Mouse (Mus musculus): ENCODE measurements around the gene Otub2.

Gene Otub2

GRCm38 (mm10) chr12:103371711-103372110 lies 16.8 kb upstream of the Otub2 start:
- DNase-seq (ENCODE audit: inconsistent ontology term) = no peak

DNA sequence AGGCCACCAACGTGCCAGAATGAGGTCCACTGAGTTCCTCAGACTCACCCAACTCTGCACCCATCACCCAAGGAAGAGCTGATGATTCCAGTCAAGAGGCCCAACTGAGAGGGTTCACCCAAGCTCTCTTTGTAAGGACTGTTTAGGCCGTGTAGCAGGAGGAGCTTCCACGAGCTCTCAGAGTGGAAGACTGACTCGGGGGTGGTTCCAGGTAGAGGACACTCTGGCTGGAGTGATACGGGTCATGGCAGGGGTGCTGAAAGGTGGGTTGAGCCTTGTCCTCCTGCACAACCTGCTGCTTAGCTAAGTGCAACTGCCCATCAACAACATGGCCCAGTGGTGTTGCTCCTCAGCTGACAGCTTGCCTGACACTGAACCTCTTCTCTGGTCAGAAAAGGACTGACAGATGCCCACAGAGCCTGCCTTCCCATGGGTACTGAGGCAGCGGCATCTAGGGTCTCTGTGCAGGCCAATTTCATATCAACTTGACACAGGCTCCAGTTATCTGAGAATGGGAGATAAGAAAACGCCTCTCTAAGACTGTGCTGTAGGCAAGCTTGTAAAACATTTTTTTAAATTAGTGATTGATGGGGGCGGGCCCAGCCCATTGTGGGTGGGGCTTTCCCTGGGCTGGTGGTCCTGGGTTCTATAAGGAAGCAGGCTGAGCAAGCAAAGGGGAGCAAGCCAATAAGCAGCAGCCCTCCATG lies 14.8 kb upstream of the Otub2 start:
- no peak for DNase-seq (ENCODE audit: inconsistent ontology term)

DNA sequence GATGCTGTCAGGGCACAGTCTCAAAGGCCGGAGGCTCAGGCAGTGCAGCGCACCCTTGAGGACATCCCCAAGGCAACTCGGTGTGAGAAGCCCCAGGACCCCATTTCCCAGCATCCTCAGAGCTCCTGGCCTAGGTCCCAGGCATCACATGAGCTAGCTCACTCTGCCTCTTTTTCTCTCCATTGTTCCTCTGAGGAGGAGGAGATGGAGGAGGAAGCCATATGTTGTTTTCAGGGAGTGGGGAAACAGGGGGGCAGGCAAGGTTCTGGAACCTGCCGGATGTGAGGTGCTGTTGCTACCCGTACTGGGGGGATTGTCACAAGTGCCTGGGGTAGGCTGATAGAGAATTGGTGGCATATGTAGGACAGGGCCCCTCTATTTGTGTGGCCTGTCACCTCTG lies 12.4 kb upstream of the Otub2 start:
- DNase-seq (ENCODE audit: inconsistent ontology term) = no peak

DNA sequence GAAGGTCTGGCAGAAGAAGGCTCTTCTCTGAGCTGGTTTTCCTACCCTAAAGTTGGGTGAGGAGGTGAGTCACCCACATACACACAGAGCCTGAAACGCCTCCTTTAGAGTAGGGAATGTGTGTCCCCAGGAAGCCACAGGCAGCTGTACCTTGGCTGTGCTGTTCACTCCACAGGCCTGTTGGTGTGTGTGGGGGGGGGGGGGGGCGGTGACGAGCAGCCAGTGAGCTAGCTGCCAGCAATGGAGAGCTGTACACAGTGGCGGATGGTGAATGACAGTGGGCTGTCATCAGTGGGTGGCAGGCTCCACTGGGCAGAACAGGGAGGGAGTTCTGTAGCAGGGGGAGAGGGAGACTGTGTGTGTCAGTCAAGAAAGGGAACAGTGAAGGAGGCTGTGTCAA lies 11.7 kb upstream of the Otub2 start:
- peak; percentile 74 for DNase-seq (ENCODE audit: inconsistent ontology term)

DNA sequence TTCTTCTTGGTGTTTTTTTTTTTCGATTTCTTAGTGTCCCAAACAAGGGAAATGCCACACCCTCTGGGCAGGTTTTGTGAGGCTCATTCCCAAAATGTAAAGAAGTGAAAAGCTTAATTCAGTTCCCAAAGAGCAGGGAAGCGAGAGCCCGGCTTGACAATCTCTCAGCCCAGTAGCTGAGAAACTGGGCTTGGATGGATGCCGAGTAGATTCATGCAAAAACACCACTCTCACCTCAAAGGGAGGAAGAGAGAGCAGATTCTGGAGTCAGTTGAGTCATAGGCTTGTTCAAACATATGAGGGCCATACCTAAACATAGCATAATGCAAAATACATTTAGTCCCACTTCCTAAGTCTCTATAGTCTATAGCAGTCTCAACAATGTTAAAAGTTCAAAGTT lies 8.3 kb upstream of the Otub2 start:
- no peak for DNase-seq (ENCODE audit: inconsistent ontology term)

DNA sequence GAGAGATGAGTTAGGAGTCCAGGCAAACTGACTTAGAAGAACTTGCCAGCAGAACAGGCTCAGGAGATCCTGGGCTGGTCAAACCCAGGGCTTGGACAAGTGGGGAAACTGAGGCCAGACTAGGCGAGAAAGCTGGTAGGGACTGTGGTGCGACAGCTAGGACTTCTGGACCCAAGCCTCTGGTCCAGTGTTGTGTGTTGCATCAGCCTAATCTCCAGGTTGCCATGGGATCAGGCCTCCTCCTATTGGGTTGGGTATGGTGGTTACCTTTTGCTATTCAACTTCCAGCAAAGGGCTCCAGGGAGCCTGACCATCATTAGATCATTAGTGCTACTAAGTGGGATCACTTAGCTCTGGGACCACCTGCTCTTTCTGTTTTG lies 856 bp downstream of the Otub2 start:
- DNase-seq (ENCODE audit: inconsistent ontology term) = no peak

DNA sequence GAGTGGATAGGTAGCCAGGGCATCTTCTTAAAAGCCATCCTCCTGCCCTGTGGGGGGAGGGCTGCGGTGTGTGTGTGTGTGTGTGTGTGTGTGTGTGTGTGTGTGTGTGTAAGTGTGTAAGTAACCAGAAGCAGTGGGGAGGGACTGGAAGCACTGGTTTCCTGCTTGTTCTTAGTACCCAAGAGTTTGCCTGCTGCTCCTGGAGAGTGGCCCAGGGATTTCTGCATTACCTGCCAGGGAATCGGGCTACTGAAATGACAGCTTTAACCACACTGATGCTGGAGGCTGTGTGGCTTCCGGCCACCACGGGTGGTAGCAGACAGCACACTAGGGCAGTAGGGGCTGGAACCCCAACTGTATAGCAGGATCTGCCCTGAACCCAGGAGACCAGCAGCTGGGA lies 1.5 kb downstream of the Otub2 start:
- DNase-seq (ENCODE audit: inconsistent ontology term) = no peak

DNA sequence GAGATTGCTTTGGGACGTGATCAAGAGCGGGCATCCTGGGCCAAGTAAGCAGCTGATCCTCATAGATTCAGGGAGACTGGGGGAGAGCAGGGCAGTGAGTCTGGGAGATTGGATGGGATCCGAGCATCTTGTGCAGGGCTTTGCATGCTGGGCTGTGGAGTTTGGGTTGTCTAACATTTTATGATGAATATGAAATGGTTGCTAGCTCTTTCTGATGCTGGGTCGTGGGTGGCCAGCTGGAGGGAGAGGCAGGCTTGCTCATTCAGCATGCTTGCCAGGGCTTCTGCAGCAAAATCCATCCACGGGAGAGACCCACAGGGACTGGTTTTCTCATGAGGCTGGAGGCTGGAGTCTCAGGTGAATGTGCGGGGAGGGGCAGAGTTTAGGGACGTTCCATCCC lies 2.6 kb downstream of the Otub2 start:
- no peak for DNase-seq (ENCODE audit: inconsistent ontology term)

- DNase-seq (ENCODE audit: inconsistent ontology term) = no peak
These were observed 5.0 kb downstream of the Otub2 start for GRCm38 (mm10) chr12:103393528-103393927.

DNA sequence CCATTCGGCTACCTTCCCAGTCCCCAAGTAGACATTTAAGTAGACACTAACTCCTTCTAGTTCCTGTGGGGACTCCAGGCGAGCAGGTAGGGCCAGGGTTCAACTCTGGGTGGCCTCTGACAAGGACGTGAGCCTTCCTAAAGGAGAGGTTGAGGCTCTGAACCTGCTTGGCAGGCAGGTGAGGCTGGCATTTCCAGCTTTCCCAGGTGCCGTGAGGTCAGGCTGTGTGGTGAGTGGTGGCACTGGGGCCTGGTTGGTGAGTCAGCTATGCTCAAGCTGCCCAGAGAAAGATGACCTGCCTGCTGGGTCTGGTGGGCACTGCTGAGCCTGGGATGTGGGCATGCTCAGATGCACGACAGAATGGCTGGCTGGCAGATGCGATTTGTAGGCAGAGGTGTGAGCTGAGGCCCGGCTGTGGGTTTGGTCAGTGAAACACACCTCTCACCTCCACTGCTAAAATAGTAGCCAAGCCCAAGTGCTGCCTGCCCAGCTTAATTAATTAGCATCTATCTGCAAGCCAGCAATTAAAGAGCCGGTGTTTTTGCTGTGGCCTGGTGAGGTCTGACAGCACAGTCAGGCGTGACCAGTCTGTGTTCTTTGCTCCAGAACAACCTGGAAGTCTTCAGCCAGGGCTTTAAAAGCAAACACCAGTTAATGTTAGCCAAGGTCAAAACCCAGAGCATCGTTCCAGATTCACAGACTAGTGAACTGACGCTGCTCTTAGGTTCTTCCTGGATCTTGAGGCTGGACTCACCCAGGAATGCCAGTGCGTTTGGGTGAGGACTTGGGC lies 7.2 kb downstream of the Otub2 start:
- DNase-seq (ENCODE audit: inconsistent ontology term) = no peak

GRCm38 (mm10) chr12:103396751-103397150 lies 8.3 kb downstream of the Otub2 start:
- DNase-seq (ENCODE audit: inconsistent ontology term) = no peak

DNA sequence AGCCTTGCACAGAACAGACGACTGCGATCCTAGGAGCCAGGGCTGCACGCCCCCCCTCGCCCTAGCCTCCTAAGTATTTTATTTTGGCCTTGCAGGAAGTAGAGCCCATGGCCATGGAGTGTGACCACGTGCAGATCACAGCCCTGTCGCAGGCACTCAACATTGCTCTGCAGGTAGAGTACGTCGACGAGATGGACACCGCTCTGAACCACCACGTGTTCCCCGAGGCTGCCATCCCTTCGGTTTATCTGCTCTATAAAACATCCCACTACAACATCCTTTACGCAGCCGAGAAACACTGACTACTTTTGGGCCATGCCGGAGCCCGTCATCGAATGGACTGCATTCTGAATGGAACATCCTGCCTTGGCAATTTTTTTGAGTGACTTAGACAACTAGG lies 15.6 kb downstream of the Otub2 start:
- DNase-seq (ENCODE audit: inconsistent ontology term) = no peak

DNA sequence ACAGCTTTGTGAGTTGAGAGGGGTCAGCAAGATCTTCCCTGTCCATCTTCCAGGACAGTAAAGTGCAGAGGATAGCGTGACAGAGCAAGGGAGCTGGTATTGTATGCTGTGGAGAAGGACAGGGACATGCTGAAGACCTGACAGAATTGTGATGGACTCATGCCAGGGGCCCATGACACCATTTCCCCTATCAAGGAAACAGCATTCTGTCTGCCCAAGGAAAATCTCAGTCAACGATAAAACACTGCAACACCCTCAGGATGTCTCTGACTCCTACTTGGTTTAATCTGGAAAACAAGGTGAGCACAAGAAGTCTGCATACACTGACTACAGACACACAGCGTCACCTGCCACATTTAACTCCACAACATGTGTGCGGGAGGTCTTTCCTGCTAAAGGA lies 19.2 kb downstream of the Otub2 start, which contains the start of gene 9330161L09Rik:
TSS of gene 9330161L09Rik (minus strand) at position 101 of the 400 bp plus-strand sequence.
- no peak for DNase-seq (ENCODE audit: inconsistent ontology term)

DNA sequence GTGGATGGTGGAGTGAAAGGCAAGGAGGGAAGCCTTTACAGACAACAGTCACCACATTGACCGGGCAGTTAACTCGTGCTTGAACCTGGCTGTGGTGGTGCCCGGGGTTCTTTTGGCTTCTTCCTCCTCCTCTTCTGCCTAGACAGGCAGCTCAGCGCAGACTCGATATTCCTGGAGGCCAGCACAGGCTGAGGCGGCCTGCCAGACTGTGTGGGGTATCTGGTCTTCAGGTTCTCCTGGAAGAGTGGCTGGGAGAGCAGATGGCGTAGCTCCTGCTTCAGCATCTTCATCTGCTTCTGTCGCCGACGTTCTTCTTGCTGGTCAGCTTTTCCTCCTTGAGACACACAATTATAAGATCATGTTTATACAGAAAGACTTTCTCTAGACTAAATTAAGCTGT lies 19.7 kb downstream of the Otub2 start:
- no peak for DNase-seq (ENCODE audit: inconsistent ontology term)

GRCm38 (mm10) chr12:103425016-103425728 lies 36.7 kb downstream of the Otub2 start:
- no peak for DNase-seq (ENCODE audit: inconsistent ontology term)

DNA sequence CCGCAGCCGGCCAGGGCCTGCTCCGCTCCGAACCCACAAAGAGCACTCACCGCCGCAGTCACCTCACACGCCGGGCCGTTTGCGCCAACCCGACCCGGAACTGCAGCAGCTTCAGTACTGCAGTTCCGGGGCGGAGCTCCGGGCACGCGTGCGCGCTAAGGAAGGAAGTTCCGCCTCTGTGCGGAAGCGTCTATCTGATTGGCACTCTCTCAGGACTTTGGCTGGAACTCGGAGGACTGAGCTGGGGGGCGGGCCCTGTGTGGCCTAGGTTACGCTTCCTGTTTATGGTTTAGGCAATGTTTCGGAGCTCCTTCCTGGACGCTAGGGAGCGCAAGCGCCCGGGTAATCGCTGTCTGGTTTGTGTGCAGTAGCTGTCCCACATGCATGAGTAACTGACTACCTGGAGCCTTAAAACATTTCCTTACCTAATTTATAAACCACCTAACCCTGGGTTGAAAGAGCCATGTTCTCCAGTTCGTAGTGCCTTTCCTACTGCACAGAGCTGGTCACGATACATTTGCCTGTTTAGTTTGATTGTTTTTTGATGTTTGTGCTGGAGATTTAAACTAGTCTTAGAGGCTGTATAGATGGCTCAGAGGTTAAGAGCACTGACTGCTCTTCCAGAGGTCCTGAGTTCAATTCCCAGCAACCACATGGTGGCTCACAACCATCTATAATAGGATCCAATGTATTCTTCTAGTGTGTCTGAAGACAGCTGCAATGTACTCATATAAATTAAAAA lies 37.4 kb downstream of the Otub2 start, which contains the start of gene Ddx24:
TSS of gene Ddx24 (minus strand) at position 102 of the 742 bp plus-strand sequence.
- DNase-seq (ENCODE audit: inconsistent ontology term) = peak; percentile 99

- no peak for DNase-seq (ENCODE audit: inconsistent ontology term)
These were observed 38.2 kb downstream of the Otub2 start for GRCm38 (mm10) chr12:103426710-103427109.

GRCm38 (mm10) chr12:103433430-103433829 lies 44.9 kb downstream of the Otub2 start:
- no peak for DNase-seq (ENCODE audit: inconsistent ontology term)

DNA sequence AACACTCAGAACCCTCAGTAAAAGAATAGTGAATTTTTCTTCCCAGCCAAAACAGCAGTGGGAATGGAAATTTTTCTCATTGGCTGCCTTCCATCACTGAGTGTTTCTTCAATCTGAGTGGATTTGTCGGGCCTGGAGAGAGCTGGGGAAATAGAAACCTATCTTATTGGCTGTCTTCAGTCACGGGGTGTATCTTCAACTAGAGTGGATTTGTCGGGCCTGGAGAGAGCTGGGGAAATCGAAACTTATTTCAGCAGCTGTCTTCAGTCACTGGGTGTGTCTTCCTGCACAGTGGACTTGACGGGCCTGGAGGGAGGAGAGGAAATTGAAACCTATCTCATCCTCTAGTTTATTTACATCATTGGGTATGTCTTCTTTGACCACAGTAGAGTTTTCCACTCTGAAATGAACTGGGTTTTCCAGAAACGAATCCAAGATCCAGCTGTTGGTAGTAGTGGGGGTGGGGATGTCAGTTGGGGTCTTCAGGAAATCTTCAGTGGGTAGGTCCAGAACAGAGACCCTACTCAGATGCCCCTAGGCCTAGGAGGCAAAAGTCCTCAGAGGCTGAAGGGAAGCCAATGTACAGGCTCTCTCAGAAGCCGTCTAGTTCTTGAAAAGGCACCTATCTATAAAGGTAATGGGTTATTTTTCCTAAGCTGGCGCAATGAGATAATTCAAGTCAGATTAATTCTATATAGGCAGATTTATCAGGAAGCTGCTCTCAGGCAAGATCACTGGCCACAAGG lies 45.7 kb downstream of the Otub2 start, which contains the start of gene Ifi27:
TSS of gene Ifi27 (plus strand) at position 226 of the 746 bp plus-strand sequence.
- DNase-seq (ENCODE audit: inconsistent ontology term) = peak; percentile 42

- no peak for DNase-seq (ENCODE audit: inconsistent ontology term)
These were observed 46.4 kb downstream of the Otub2 start for GRCm38 (mm10) chr12:103434861-103435260.

GRCm38 (mm10) chr12:103437601-103438000 lies 49.1 kb downstream of the Otub2 start:
- DNase-seq (ENCODE audit: inconsistent ontology term) = no peak

All from Muller cell, postnatal 12 days (primary cell).